Mouse (Mus musculus) urinary bladder, postnatal 4 days (tissue): ENCODE results near the gene Gm43638.
"Not testable (repeated sequence)": the region's sequence is repeated elsewhere in the genome, so short reads cannot be mapped to it uniquely, and the experiment has no call there.

Experiments used
- DNase-seq, 2 experiments: peaks; one replicate each; pipeline ENCODE4 v3.0.0; 2021 to 2022; ENCODE audit warnings: low spot score in 2 of 2

Gm43638 gene

DNA sequence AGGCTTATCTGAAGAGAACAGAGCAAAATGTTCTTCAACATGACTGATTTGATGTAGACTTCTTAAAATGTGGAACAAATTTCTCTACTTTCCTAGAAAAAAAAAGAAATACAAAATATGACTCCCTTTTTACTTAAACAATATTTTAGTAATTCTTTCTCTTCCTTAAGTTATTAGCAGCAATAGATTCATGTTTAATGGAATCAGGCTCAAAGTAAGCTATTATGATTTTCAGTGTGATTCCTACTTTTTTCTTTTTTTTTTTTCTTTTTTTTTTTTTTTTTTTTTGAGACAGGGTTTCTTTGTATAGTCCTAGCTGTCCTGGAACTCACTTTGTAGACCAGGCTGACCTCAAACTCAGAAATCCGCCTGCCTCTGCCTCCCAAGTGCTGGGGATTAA is at the start of gene Gm43638:
Gene Gm43638 (minus strand): TSS at position 101 of the 400 bp plus-strand sequence.
- not testable (repeated sequence) for DNase-seq

DNA sequence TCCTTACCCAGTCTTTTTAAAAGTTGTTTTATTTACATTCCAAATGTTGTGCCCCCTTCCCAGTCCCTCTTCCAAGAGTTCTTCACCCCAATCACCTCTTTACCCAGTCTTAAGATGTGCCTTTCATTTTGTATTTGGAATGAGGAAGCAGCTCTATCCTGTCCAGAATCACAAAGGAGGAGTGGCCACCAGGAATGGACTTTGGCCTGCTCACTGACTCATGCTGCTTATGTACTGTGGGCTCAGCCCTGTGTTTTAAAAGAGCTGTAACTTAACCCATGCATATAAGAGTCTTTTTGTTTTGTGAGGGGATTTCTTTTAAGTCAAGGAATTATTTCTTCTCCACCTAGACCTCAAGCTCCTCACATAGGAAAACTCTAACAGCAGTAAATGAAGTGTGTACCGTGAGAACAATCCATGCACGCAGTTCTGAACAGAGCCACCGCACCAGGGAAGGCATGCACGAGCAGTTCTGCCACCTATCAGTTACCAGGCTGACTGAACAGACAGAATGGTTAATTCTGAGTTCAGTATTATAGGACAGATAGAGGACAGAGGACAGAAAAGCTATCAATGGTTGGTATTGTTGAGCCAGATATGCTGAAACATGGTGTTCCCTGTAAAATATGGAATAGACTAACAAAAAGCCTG is 49.5 kb upstream of the Gm43638 start:
- no peak for DNase-seq

DNA sequence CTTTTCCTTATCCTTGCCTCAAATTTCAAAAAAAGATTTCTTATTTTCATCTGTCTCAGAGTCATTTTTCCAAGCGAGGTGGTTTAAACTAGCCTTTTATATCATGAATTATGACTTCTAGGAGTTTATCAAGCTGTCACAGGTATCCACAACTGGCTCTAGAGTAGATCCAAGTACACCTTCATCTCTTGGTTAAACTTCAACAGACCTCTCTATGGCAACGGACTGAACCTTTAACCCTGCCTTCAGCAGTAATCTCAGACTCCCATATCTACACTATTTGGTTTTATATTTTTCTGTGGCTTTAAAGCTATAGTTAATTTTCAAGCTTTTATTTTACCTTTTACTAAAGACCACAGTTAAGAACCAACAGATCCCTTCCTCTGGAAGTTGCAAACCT is 45.7 kb upstream of the Gm43638 start:
- no peak for DNase-seq

DNA sequence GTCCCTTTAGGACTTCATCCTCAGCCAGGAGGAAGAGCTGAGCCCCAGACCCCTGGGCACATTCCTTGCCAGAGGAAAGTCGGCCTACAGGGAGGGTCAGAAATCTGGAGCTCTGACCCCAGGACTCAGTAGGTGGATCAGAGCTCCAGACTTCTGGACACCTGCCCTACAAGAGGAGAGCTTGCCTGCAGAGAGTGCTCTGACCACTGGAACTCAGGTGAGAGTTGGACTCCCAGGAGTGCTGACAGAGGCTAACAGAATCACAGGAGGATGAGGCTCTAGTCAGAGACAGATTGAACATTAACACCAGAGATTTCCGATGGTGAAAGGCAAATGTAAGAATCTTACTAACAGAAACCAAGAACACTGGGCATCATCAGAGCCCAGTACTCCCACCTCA is 37.0 kb upstream of the Gm43638 start:
- DNase-seq = not testable (repeated sequence)

DNA sequence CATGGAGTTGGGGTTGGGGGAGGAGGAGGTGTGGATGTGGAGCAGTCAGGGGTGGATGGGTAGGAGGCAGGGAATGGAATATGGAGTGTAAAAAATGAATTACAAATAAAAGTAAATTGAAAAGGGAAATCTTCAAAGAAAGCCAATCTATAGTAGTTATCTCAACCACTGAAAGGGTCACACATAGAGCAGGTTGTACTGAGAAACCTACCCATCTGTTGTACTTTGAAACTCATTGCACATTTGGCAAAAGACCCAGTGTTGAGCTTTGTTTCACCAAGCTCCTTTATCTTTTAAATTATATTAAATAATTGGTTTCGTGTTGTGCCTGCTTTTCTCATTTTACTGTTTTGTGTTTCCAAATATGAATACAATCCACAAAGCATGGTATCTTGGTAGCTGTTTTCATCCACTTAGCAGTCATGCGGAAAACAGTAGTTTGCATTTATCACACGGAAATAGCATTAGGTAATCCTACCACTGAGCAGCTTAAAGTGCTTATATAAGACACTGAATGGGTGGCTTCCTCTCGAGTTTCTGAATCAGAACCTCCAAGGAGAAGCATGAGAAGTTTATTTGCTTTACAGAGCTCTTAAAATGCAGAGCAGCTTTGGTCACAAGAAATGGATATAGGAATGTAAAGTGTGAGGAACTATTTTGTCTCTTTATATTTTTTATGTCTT is 19.3 kb upstream of the Gm43638 start:
- no peak for DNase-seq

DNA sequence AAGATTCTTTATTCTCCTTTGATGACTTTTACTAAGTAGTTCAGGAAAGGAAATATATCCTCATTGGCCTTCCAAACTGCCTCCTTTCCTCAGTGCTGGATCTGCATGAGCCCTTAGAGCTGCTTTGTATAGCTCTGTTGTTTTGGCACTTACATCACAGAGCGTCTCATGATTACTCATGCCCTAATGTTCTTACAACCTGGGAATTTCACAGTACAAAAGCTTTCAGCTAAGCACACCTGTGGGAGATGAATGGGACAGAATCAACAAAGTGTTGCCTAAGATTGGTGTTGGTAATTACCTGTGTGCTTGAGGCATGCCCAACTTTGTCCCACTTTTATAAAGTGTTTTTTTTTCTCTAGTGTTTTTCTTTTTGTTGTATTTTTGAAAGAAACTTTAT is 16.1 kb upstream of the Gm43638 start:
- no peak for DNase-seq

DNA sequence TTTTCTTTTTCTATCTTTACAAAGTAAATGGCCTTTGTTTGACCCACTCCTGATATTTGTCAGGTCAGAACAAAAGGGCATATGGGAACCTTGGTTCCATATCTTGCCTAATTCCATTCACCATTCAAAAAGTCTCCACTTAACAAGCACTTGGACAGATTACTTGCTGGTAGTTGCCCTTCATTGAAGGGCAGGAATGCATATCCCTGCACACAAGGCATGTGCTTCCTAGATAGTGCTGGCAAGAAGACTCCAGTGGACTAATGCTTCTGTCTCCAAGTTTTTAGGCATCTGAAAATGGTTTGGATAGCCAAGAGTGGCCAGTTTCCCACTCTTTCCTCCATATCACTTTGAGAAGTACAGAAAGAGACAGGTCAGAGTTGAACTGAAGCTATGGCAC is 12.7 kb upstream of the Gm43638 start:
- DNase-seq = no peak

DNA sequence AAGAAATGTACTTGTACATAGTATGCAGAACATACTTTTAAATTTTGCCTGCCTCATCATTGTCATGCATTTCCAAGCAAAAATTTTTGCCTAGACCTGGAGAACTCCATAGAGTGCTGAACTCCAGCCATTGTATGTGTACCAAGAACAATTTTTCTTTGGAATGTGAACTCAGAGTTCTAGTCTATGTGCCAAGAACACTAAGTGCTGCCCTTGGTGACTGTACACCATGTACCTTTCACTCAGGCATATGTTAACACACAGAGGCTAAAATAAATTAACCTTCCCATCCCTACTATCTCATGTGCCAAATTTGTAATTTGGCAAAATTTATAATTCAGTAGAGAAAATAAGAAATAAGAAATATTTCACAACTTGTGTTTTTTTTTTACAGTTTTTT is 12.3 kb upstream of the Gm43638 start:
- DNase-seq = no peak

DNA sequence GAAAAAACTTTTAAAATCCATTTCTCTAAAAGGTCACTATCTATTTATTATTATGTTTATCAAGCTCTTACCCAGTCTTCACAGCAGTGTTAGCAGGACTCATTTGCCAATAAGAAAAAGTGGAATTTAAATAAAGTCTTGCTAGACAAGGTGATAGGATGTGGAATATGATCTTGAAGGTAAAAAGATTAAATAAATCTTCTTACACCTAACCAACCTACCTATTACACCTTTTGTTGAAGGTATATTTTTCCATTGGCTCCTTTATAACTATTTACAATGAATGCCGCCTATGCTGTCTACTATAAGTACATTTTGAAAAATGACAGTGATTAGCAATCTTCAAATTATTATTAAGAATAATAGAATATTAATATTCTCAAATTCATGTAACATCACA is 4.2 kb upstream of the Gm43638 start, which contains the start of gene Ugt2a1:
Gene Ugt2a1 (minus strand): TSS at position 101 of the 400 bp plus-strand sequence.
- no peak for DNase-seq

DNA sequence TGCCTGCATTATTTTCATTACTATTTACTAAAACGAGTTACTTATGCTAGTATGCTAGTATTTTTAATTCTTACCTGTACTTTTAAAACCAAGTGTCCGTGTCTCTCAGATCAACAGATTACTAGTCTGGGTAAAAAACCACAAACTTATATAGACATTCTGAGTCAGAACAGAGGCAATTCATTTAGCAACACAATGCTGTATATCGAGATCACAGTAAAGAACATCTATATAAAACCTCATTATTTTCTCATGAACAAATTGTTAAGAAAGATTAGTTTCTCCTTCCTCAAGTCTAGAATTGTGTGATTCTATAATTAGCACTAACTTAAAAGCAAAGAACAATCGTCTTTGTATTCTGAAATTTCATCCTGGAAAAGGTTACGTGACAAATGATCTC is 4.4 kb downstream of the Gm43638 start, which contains the start of gene Ugt2a2:
Gene Ugt2a2 (minus strand): TSS at position 101 of the 400 bp plus-strand sequence.
- DNase-seq = no peak

DNA sequence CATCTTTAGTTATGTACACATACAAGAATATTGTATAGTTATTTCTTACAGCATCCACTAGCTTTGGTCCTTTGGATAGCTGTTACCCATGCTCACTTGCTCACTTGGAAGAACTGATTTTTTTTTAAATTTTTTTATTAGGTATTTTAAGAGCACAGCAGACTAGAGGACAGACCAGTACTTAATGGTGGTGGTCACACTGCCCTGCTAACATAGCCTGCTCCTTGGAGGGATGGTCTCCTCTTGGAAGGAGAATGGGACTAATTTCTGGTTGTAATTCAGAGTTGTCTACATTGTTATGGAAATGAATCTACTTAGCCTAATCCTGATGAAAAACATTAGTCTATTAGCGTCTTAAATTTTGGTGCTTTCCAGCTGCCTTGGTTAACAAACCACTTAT is 27.8 kb downstream of the Gm43638 start:
- DNase-seq = no peak

DNA sequence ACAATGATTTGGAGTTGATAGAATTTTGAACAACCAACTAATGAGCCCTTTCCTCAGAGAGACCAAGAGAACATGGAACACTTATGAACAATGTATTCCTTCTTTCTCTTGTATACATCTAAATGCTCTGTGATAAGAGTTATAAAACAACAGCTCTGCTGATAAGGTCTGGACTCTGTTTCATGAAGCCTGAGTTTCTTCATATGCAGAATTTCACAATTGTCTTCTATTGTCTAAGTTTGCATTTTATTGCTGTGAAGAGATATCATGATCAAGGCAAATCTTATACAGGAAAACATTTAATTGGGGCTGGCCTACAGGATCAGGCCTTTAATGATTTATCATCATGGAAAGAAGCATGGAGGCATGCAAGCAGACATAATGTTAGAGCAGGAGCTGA is 28.9 kb downstream of the Gm43638 start:
- DNase-seq = no peak

DNA sequence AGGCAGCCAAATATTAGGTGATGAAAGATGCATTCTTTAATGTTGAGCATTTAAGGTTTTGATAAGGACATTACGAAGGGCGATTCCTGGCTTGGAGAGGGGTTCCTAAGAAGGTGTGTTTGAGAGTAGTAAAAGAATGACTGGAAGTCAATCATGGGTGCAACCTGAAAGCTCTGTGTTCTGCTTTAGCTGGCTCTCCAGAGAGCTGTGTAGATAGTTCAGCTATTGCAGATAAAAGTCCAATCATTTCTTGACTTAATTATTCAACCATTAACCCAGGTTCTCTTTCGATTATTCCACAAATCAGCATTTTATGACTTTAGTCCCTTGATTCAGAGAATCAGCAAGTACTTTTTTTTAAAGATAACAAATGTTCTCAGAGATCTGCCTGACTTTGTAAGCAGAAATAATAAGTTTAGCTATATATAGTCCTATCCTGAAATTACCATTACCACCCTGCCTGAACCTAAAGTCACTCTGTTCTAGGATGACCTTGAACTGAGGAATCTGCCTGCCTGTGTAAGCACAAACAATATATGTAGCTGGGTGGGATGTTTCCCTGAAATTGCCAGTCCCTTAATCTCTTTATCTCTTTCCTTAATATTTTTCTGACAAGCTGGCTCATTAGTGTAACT is 30.3 kb downstream of the Gm43638 start:
- no peak for DNase-seq

DNA sequence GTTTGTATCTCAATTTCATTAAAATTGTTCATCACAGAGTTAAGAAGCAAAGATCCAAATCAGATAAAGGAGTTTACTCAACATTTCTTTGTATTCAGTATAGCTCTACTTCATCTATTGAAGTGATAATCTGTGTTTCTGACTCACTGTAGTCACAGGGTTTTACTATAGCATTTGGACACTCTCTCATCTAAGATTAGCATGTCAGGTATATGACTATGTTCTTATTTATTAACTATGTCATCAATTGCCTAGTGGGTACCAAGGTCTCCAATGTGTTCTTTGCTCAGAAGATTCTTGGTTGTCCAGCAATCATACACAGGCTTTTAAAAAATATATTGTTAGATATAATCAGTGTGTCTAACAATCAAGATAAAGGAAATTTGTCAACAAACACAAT is 31.1 kb downstream of the Gm43638 start:
- no peak for DNase-seq

DNA sequence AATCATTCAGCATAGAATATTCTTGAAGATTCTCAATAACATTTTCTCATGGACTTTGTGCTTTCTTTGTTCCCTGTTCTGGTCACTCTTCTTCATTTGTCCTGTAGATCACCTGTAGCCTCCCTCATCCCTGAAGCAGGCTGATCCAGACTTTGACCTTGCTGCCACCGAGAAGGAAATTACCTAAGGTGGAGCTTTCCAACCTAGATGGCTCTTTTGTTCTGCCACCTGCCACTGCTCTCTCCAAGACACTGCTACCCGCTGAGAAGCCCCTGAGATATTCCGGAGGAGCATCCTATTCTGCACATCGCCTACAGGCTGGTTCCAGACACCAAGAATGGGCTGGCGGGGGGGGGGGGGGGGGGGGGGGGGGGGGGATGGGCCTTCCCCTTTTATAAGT is 34.1 kb downstream of the Gm43638 start:
- not testable (repeated sequence) for DNase-seq

DNA sequence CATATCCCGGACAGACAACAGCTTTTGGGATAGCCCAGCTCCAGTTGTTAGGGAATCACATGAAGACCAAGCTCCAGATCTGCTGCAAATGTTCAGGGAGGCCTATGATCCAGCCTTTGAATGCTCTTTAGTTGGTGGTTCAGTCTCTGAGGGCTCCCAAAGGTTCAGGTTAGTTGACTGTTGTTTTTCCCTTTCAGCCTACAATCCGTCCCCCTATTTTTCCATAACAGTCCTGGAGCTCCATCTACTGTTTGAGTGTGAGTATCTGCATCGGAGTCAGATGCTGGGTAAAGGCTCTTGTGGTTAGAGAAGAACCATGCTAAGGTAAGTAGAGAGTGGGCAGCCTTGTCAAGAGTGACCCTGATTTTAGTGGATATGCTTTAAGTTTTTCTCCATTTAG is 50.3 kb downstream of the Gm43638 start:
- no peak for DNase-seq

DNA sequence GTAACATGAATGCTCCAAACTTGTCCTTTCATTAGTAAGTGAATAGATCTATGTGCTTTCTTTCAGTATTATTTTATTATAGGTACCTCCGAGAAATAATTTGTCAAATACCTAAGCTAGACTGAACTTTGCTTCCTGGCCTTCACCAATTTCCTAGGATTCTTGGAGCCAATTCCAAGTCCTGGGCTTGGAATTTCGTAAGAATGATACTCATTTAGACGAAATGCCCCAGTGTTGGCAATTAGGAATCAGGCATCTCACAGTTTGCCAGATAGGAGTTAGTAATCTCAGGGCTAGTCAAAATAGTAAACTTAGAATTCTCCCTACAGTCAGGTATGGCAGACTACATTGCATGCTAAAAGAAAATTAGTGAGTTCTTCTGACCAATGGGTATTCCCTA is 60.9 kb downstream of the Gm43638 start:
- DNase-seq = no peak

DNA sequence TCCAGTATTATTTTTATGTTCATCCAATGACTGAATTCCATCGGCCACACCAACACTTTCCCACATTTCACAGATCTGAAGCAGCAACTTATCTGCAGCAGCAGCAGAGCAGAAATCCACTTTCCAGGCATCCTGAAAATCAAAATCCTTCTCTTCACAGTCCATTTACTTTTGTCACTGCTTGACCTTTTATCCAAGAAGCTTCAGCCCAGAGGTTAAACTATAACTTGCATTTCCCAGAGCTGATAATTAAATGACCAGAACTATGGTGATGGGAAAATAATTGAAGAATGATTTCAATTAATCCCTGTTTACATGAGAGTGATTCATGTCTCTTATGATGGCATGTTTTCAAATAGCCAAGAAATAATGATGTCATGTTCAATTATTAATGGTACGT is 62.6 kb downstream of the Gm43638 start, which contains the start of gene Ugt2b38:
Gene Ugt2b38 (minus strand): TSS at position 163 of the 400 bp plus-strand sequence.
- not testable (repeated sequence) for DNase-seq
